Mouse (Mus musculus): ENCODE results near the gene Fam169a.

- TF ChIP-seq CTCF (IDR thresholded peaks at IDR 0.05; ENCODE audit: low read depth) (peak; percentile 17; the same call in 1 of the 2 replicates), EP300 (IDR thresholded peaks at IDR 0.05; ENCODE audit: low read depth) (no peak)
Observed at GRCm38 (mm10) chr13:97095726-97096125, 28.6 kb downstream of the Fam169a start.
